Mouse (Mus musculus): ENCODE data around the gene Olfr592. TPM values are rescaled to one million over a fixed set of nuclear protein-coding genes. Genes with fewer than 3 reads are reported as not detected.
"Not testable (repeated sequence)": the region's sequence is repeated elsewhere in the genome, so short reads cannot be mapped to it uniquely, and the experiment has no call there.

Olfr592 gene
- not detected in 2 replicates for polyA plus RNA-seq (2016; fragmentation: Nextera tagmentation; extraction: Ambion mirVana)

DNA sequence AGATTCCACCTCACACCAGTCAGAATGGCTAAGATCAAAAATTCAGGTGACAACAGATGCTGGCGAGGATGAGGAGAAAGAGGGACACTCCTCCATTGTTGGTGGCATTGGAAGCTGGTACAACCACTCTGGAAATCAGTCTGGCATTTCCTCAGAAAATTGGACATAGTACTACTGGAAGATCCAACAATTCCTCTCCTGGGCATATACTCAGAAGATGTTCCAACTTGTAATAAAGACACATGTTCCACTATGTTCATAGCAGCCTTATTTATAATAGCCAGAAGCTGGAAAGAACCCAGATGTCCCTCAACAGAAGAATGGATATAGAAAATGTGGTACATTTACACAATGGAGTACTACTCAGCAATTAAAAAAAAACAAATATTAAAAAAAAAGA is at the start of gene Olfr592:
Gene Olfr592, plus strand, starts transcription at position 301 of the 400 bp plus-strand sequence.
- H3K27ac ChIP-seq (ENCODE audit: poor library complexity, severe bottlenecking); H3K9me3 ChIP-seq (replicated peaks); H3K9ac ChIP-seq; ATAC-seq (ENCODE audit: insufficient number of reproducible peaks, low FRiP score); H3K36me3 ChIP-seq; H3K4me1 ChIP-seq (replicated peaks); H3K4me2 ChIP-seq; H3K27me3 ChIP-seq (replicated peaks); H3K4me3 ChIP-seq: not testable (repeated sequence)
- 52% methylated on average over 1 of the region's 1 CpGs for WGBS

DNA sequence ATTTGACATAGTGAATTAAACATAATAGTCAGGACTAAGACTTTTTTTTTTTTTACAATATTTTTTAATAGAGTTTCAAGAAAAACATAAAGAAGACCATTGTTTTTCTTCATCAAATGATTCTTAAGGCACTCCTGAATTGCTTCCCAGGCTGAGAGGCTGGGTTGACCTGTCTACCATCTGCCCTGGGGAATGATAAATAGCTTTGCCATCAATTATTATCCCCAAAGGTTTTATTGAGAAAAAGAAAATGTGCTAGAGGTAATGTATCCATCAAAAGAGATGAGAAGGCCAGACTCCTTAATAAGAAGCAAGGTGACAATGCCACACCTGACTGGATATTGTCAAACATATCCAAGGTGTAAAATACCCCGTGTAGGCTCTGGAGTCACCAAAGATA is 44.0 kb upstream of the Olfr592 start, which contains the start of gene Olfr588-ps1:
Gene Olfr588-ps1, plus strand, starts transcription at position 301 of the 400 bp plus-strand sequence.
- H3K4me1 ChIP-seq (replicated peaks): no peaks in the 10 kb centered on the region
- ATAC-seq (ENCODE audit: insufficient number of reproducible peaks, low FRiP score): no peak
- H3K9me3 ChIP-seq (replicated peaks): no peaks in the 10 kb centered on the region
- WGBS: 72% methylated on average over 1 of the region's 1 CpGs
- no peak within 1 kb of the TSS for H3K4me3 ChIP-seq
- no peak within 1 kb of the TSS for H3K4me2 ChIP-seq
- H3K36me3 ChIP-seq: no peaks in the 10 kb centered on the region
- H3K27me3 ChIP-seq (replicated peaks): no peaks in the 10 kb centered on the region
- no peak within 1 kb of the TSS for H3K27ac ChIP-seq (ENCODE audit: poor library complexity, severe bottlenecking)
- H3K9ac ChIP-seq: no peak within 1 kb of the TSS

DNA sequence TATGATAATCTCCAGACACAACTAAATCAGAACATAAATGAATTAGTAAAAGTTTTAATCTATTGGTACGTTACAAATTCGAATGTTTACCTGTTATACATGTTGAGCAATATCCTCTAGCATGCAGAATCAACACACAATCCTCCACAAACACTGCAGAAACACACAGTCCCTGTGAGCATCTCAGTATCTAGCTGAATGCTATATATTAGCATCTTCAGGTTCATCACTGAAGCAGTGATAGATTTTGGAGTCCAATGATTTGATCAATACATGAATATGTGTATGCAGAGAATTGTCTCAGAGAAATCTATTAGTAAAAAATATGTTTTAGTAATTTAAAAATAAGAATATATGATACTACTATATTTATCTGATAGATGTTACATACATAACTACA is 28.3 kb upstream of the Olfr592 start, which contains the start of gene Olfr589:
Gene Olfr589, minus strand, starts transcription at position 101 of the 400 bp plus-strand sequence.
- no peak within 1 kb of the TSS for H3K4me2 ChIP-seq
- H3K9ac ChIP-seq: no peak within 1 kb of the TSS
- no peaks in the 10 kb centered on the region for H3K4me1 ChIP-seq (replicated peaks)
- 47% methylated on average over 2 of the region's 2 CpGs for WGBS
- no peak for ATAC-seq (ENCODE audit: insufficient number of reproducible peaks, low FRiP score)
- H3K4me3 ChIP-seq: no peak within 1 kb of the TSS
- no peaks in the 10 kb centered on the region for H3K9me3 ChIP-seq (replicated peaks)
- no peaks in the 10 kb centered on the region for H3K27me3 ChIP-seq (replicated peaks)
- H3K36me3 ChIP-seq: no peaks in the 10 kb centered on the region
- no peak within 1 kb of the TSS for H3K27ac ChIP-seq (ENCODE audit: poor library complexity, severe bottlenecking)

DNA sequence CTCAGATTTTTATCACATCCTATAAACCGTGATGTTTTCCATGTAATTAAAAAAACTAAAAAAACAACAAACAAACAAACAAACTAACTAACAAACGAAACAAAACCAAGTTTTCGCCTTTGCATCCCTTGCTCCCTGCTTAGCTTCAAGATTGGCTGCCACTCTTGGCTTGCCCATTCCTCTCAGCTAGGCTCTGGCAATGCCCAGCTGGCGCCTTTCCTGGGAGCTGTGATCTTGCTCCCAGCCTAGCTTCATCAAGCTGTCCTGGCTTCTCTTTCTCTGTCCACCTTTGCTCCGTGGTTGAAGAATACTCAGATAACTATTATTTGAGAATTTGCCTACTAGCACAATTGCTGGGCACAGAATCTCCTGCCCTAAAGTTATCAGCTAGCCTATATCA is 14.9 kb upstream of the Olfr592 start:
- H3K27ac ChIP-seq (ENCODE audit: poor library complexity, severe bottlenecking): no peak overlapping the region
- H3K27me3 ChIP-seq (replicated peaks): no peaks in the 10 kb centered on the region
- H3K36me3 ChIP-seq: no peaks in the 10 kb centered on the region
- H3K4me3 ChIP-seq: no peak overlapping the region
- no peak overlapping the region for H3K9ac ChIP-seq
- H3K4me2 ChIP-seq: no peak overlapping the region
- no peaks in the 10 kb centered on the region for H3K9me3 ChIP-seq (replicated peaks)
- no peak for ATAC-seq (ENCODE audit: insufficient number of reproducible peaks, low FRiP score)
- no peaks in the 10 kb centered on the region for H3K4me1 ChIP-seq (replicated peaks)
- WGBS: 82% methylated on average over 5 of the region's 5 CpGs

DNA sequence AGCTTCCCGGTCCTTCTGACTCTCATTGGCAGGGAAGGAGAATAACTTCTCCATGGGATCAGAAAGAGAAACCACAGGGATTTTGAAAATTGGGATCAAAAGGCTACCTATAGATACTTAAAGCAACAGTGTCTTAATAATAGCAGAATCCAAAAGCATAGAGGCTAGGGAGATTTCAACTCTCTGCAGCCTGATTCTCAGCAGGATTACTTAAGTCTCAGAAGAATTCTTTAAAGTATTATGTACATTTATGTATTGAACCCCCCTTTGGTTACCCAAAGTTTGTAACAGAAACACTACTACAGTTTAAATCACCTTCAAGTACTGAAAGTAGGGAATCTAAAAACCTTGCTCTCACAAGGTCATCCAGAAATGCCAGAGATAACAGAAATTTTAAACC is 6.4 kb upstream of the Olfr592 start, which contains the start of gene Olfr591:
Gene Olfr591, minus strand, starts transcription at position 101 of the 400 bp plus-strand sequence.
- no peak within 1 kb of the TSS for H3K4me3 ChIP-seq
- H3K4me1 ChIP-seq (replicated peaks): no peaks in the 10 kb centered on the region
- H3K36me3 ChIP-seq: no peaks in the 10 kb centered on the region
- 74% methylated on average over 1 of the region's 1 CpGs for WGBS
- no peak within 1 kb of the TSS for H3K4me2 ChIP-seq
- no peak within 1 kb of the TSS for H3K9ac ChIP-seq
- H3K27ac ChIP-seq (ENCODE audit: poor library complexity, severe bottlenecking): no peak within 1 kb of the TSS
- 0 out of 2 replicates have a peak, but pooled peaks cover 5% of the 10 kb centered on the region for H3K9me3 ChIP-seq (replicated peaks)
- no peaks in the 10 kb centered on the region for H3K27me3 ChIP-seq (replicated peaks)
- no peak for ATAC-seq (ENCODE audit: insufficient number of reproducible peaks, low FRiP score)

DNA sequence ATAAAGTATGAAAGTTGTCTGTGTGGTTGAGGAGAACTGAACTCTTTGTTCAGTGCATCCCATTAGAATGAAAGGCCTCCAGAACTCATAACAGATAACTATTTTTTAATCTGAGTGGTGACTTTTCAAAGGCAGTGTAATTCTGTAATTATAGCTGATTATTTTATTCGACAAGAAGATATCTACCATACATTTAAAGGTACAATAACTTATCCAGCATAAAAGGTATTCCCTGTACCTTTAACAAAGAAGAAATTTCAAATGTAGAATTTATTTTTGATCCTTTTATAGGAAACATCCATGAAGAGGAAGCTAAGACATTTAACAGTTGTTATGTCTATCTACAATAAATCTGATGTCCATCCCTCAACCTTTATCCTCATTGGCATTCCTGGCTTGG is 27.0 kb downstream of the Olfr592 start, which contains the start of gene Olfr593:
Gene Olfr593, plus strand, starts transcription at position 301 of the 400 bp plus-strand sequence.
- no peak within 1 kb of the TSS for H3K4me3 ChIP-seq
- H3K9me3 ChIP-seq (replicated peaks): no peaks in the 10 kb centered on the region
- no peaks in the 10 kb centered on the region for H3K27me3 ChIP-seq (replicated peaks)
- ATAC-seq (ENCODE audit: insufficient number of reproducible peaks, low FRiP score): no peak
- no peak within 1 kb of the TSS for H3K27ac ChIP-seq (ENCODE audit: poor library complexity, severe bottlenecking)
- H3K4me2 ChIP-seq: no peak within 1 kb of the TSS
- no peaks in the 10 kb centered on the region for H3K4me1 ChIP-seq (replicated peaks)
- no peaks in the 10 kb centered on the region for H3K36me3 ChIP-seq
- 61% methylated on average over 1 of the region's 1 CpGs for WGBS
- H3K9ac ChIP-seq: no peak within 1 kb of the TSS

DNA sequence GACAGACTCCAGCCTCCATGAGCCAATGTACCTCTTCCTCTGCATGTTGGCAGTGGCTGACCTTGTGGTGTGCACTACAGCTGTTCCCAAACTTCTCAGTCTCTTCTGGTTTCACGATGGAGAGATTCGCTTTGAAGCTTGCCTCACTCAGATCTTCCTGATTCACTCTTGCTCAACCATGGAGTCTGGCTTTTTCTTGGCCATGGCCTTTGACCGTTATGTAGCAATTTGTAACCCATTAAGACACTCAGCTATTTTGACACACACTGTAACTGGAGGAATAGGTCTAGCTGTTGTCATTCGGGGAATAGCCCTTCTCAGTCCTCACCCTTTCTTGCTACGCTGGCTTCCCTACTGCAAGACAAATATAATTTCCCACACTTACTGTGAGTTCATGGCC is 27.4 kb downstream of the Olfr592 start:
- WGBS: 80% methylated on average over 5 of the region's 5 CpGs
- not testable (repeated sequence) for H3K4me1 ChIP-seq (replicated peaks); H3K36me3 ChIP-seq; H3K27me3 ChIP-seq (replicated peaks); H3K9ac ChIP-seq; H3K9me3 ChIP-seq (replicated peaks); ATAC-seq (ENCODE audit: insufficient number of reproducible peaks, low FRiP score); H3K4me3 ChIP-seq; H3K4me2 ChIP-seq; H3K27ac ChIP-seq (ENCODE audit: poor library complexity, severe bottlenecking)

DNA sequence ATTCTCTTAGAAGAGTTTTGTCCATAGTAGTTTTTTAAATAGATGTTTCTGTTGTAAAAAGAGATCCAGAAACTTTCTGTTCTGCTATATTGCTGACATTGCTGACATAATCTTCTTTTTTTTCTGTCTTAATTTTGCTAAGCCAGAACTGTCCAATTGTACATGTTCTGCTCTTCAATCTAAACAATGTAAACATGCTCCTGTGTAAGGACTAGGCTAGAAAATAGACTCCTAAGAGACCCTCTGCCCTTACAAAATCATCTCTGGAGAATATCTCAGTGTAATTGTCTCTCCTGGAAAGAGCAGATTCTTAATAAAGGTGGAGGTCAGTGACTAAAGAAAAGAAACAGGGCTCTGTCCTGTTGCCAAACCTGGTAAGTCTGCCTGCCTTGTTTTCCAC is 32.1 kb downstream of the Olfr592 start, which contains the start of gene Olfr594:
Gene Olfr594, plus strand, starts transcription at position 301 of the 400 bp plus-strand sequence.
- H3K27ac ChIP-seq (ENCODE audit: poor library complexity, severe bottlenecking): no peak within 1 kb of the TSS
- no peaks in the 10 kb centered on the region for H3K4me1 ChIP-seq (replicated peaks)
- no peaks in the 10 kb centered on the region for H3K27me3 ChIP-seq (replicated peaks)
- H3K36me3 ChIP-seq: no peaks in the 10 kb centered on the region
- no peaks in the 10 kb centered on the region for H3K9me3 ChIP-seq (replicated peaks)
- no peak within 1 kb of the TSS for H3K9ac ChIP-seq
- no peak for ATAC-seq (ENCODE audit: insufficient number of reproducible peaks, low FRiP score)
- H3K4me3 ChIP-seq: no peak within 1 kb of the TSS
- no peak within 1 kb of the TSS for H3K4me2 ChIP-seq

Other genes starting within 250 kb of the Olfr592 start
- not detected in 2 replicates for gene Olfr573-ps1, start 242.2 kb upstream of the Olfr592 start, polyA plus RNA-seq (2016; fragmentation: Nextera tagmentation; extraction: Ambion mirVana)
- not detected in 2 replicates for gene Olfr574, start 236.3 kb upstream of the Olfr592 start, polyA plus RNA-seq (2016; fragmentation: Nextera tagmentation; extraction: Ambion mirVana)
- gene Olfr575, start 226.0 kb upstream of the Olfr592 start, polyA plus RNA-seq (2016; fragmentation: Nextera tagmentation; extraction: Ambion mirVana): not detected in 2 replicates
- not detected in 2 replicates for gene Olfr576, start 222.1 kb upstream of the Olfr592 start, polyA plus RNA-seq (2016; fragmentation: Nextera tagmentation; extraction: Ambion mirVana)
- gene Olfr577, start 208.9 kb upstream of the Olfr592 start, polyA plus RNA-seq (2016; fragmentation: Nextera tagmentation; extraction: Ambion mirVana): not detected in 2 replicates
- not detected in 2 replicates for gene Olfr578, start 195.5 kb upstream of the Olfr592 start, polyA plus RNA-seq (2016; fragmentation: Nextera tagmentation; extraction: Ambion mirVana)
- gene Olfr582, start 146.8 kb upstream of the Olfr592 start, polyA plus RNA-seq (2016; fragmentation: Nextera tagmentation; extraction: Ambion mirVana): not detected in 2 replicates
- gene Olfr583, start 133.5 kb upstream of the Olfr592 start, polyA plus RNA-seq (2016; fragmentation: Nextera tagmentation; extraction: Ambion mirVana): not detected in 2 replicates
- gene Olfr584, start 102.9 kb upstream of the Olfr592 start, polyA plus RNA-seq (2016; fragmentation: Nextera tagmentation; extraction: Ambion mirVana): not detected in 2 replicates
- gene Olfr585, start 87.1 kb upstream of the Olfr592 start, polyA plus RNA-seq (2016; fragmentation: Nextera tagmentation; extraction: Ambion mirVana): not detected in 2 replicates
- gene Olfr586, start 59.2 kb upstream of the Olfr592 start, polyA plus RNA-seq (2016; fragmentation: Nextera tagmentation; extraction: Ambion mirVana): not detected in 2 replicates
- gene Olfr588-ps1, start 43.9 kb upstream of the Olfr592 start, polyA plus RNA-seq (2016; fragmentation: Nextera tagmentation; extraction: Ambion mirVana): not detected in 2 replicates
- gene Olfr589, start 28.4 kb upstream of the Olfr592 start, polyA plus RNA-seq (2016; fragmentation: Nextera tagmentation; extraction: Ambion mirVana): not detected in 2 replicates
- not detected in 2 replicates for gene Olfr591, start 6.5 kb upstream of the Olfr592 start, polyA plus RNA-seq (2016; fragmentation: Nextera tagmentation; extraction: Ambion mirVana)
- gene Olfr593, start 27.1 kb downstream of the Olfr592 start, polyA plus RNA-seq (2016; fragmentation: Nextera tagmentation; extraction: Ambion mirVana): not detected in 2 replicates
- gene Olfr594, start 32.2 kb downstream of the Olfr592 start, polyA plus RNA-seq (2016; fragmentation: Nextera tagmentation; extraction: Ambion mirVana): not detected in 2 replicates
- gene Usp17ld, start 67.7 kb downstream of the Olfr592 start, polyA plus RNA-seq (2016; fragmentation: Nextera tagmentation; extraction: Ambion mirVana): not detected in 2 replicates
- gene Olfr596, start 120.8 kb downstream of the Olfr592 start, polyA plus RNA-seq (2016; fragmentation: Nextera tagmentation; extraction: Ambion mirVana): not detected in 2 replicates
- not detected in 2 replicates for gene Olfr597, start 131.5 kb downstream of the Olfr592 start, polyA plus RNA-seq (2016; fragmentation: Nextera tagmentation; extraction: Ambion mirVana)
- not detected in 2 replicates for gene Olfr598, start 138.8 kb downstream of the Olfr592 start, polyA plus RNA-seq (2016; fragmentation: Nextera tagmentation; extraction: Ambion mirVana)
- not detected in 2 replicates for gene Olfr599, start 151.1 kb downstream of the Olfr592 start, polyA plus RNA-seq (2016; fragmentation: Nextera tagmentation; extraction: Ambion mirVana)
- gene Olfr600, start 164.9 kb downstream of the Olfr592 start, polyA plus RNA-seq (2016; fragmentation: Nextera tagmentation; extraction: Ambion mirVana): not detected in 2 replicates
- not detected in 2 replicates for gene Olfr601, start 177.9 kb downstream of the Olfr592 start, polyA plus RNA-seq (2016; fragmentation: Nextera tagmentation; extraction: Ambion mirVana)
- gene Olfr603, start 201.4 kb downstream of the Olfr592 start, polyA plus RNA-seq (2016; fragmentation: Nextera tagmentation; extraction: Ambion mirVana): not detected in 2 replicates
- gene Usp17lc, start 230.3 kb downstream of the Olfr592 start, polyA plus RNA-seq (2016; fragmentation: Nextera tagmentation; extraction: Ambion mirVana): not detected in 2 replicates

Data from heart, embryonic 12.5 days (tissue).